Mouse (Mus musculus): ENCODE results near the gene Sfmbt2.

- TF ChIP-seq CTCF (IDR thresholded peaks at IDR 0.05), result no peak
- TF ChIP-seq EP300 (IDR thresholded peaks at IDR 0.05), result no peak
These were observed 50.7 kb downstream of the Sfmbt2 start for GRCm38 (mm10) chr2:10420944-10421420.
